9 mouse cellular contexts compared by ENCODE assay signal in the genomic region with DNA sequence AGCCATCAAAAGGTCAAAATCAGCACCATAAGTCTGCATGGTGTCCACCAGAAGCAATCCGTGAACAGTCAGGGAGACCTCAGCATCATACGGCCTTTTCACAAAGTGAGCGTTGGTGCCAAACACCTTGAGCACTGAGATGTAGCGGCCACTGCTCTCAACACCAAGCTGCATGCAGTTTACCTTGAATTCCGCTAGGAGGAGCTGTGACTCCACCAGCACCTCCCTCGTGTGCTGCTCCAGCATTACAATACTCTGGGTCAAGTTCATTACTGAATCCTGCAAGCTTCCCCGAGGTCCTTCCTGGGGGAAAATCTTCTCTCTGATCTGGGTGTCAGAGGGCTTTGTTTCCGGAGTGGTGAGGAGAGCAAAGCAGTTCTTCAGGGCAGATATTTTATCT. TPM values are rescaled to one million over a fixed set of nuclear protein-coding genes. Genes with fewer than 3 reads are reported as not detected.
DNase-seq lines count a peak whose midpoint lies in the region; ATAC-seq lines count a peak whose summit lies in the region.
"Had no signal": no experiment of that assay in that cellular context is flagged by ENCODE, and none has a peak within 500 bp of the region (broad histone marks: within the 10 kb centered on the region; RNA-seq: fewer than 3 reads in every experiment).

No protein-coding gene starts in this region.

- no peaks in the 10 kb centered on the region for H3K9me3 ChIP-seq in forebrain, embryonic 12.5 days
- H3K9me3 ChIP-seq: embryonic facial prominence, embryonic 13.5 days had no signal

- DNase-seq in ovary, postnatal 10 days (ENCODE audit: low spot score): peak; percentile 8
- no peak for DNase-seq in ovary, adult 18-20 months (ENCODE audit: low spot score)
- DNase-seq in c-Kit-negative CD71-positive TER-119-positive erythroid progenitor cells, embryonic 14.5 days (ENCODE audit: low read depth, low spot score): peak; percentile 43
- DNase-seq in hindlimb bud, embryonic 11.5 days (ENCODE audit: extremely low spot score, low read depth, low spot score): peak; percentile 37
- peak; percentile 20 to 39 for DNase-seq in left cerebral cortex, postnatal 10 days (ENCODE audit: extremely low spot score in 1 of 2, low spot score in 2 of 2)
- peak; percentile 70 for DNase-seq in mesoderm, embryonic 11.5 days (ENCODE audit: low read depth, low spot score)
- DNase-seq in right cerebral cortex, postnatal 4 days: peak; percentile 16

- peaks cover 70% of the 10 kb centered on the region for H3K36me3 ChIP-seq in forebrain, embryonic 12.5 days (replicated peaks)

- WGBS in forebrain, embryonic 12.5 days: 49% methylated on average over 8 of the region's 8 CpGs

- H3K4me3 ChIP-seq in forebrain, embryonic 12.5 days (replicated peaks): no peak overlapping the region
- H3K4me3 ChIP-seq: embryonic facial prominence, embryonic 13.5 days had no signal

- H3K4me2 ChIP-seq in forebrain, embryonic 12.5 days: no peak overlapping the region
- H3K4me2 ChIP-seq: embryonic facial prominence, embryonic 13.5 days had no signal

- no peak overlapping the region for H3K27ac ChIP-seq in forebrain, embryonic 12.5 days
- H3K27ac ChIP-seq: embryonic facial prominence, embryonic 13.5 days had no signal

- H3K4me1 ChIP-seq in forebrain, embryonic 12.5 days: no peaks in the 10 kb centered on the region
- H3K4me1 ChIP-seq: embryonic facial prominence, embryonic 13.5 days had no signal

- ATAC-seq in forebrain, embryonic 12.5 days (ENCODE audit: low FRiP score): peak; percentile 33; the same call in 1 of the 2 replicates

- intact Hi-C loops in left cerebral cortex, postnatal 10 days (cut with DNase I): loop anchor here (10.0 kb wide), 1 partner anchor 391 kb away; no protein-coding TSS in a partner anchor

- no peaks in the 10 kb centered on the region for H3K27me3 ChIP-seq in forebrain, embryonic 12.5 days
- H3K27me3 ChIP-seq: embryonic facial prominence, embryonic 13.5 days had no signal

- H3K9ac ChIP-seq in forebrain, embryonic 12.5 days: no peak overlapping the region
- H3K9ac ChIP-seq: embryonic facial prominence, embryonic 13.5 days had no signal

RNA-seq across cellular contexts. Expression of gene Vps13d, which starts 38.8 kb away (rescaled TPM):
- 5.7 and 7.0 TPM in 2 replicates for polyA plus RNA-seq in forebrain, embryonic 12.5 days (2016; fragmentation: Nextera tagmentation; extraction: Ambion mirVana)
- 10 to 100 TPM; 52.8 to 53.6 TPM for total RNA-seq in left cerebral cortex, postnatal 10 days (2021)
